Mouse (Mus musculus) intestine, postnatal 0 days (tissue): ENCODE measurements around the gene Tmod4. TPM values are rescaled to one million over a fixed set of nuclear protein-coding genes. Genes with fewer than 3 reads are reported as not detected.
"Not testable (repeated sequence)": the region's sequence is repeated elsewhere in the genome, so short reads cannot be mapped to it uniquely, and the experiment has no call there.

ENCODE experiments used
- ATAC-seq: fragments of 200-750 bp; cut with Nextera tagmentation; 2 replicates; pipeline ENCODE4 v1.8.0; 2017; ENCODE audit warnings: mild to moderate bottlenecking, moderate TSS enrichment, moderate library complexity
- H3K27ac ChIP-seq: fragments of 300-500 bp; sonication (generic); 2 replicates; pipeline ENCODE4 v1.5.1; 2014; ENCODE audit warnings: mild to moderate bottlenecking, low read depth, low read length, moderate library complexity
- H3K27me3 ChIP-seq: fragments of 300-500 bp; sonication (generic); replicated peaks from 2 replicates; pipeline ENCODE4 v1.6.1; 2014; ENCODE audit warnings: low read length, mixed read lengths; ENCODE audit not compliant: control insufficient read depth, insufficient read depth
- H3K36me3 ChIP-seq: fragments of 300-500 bp; sonication (generic); 2 replicates; pipeline ENCODE4 v1.6.1; 2014; ENCODE audit warnings: mild to moderate bottlenecking, moderate library complexity; ENCODE audit not compliant: control insufficient read depth, insufficient read depth
- H3K4me1 ChIP-seq: fragments of 300-500 bp; sonication (generic); replicated peaks from 2 replicates; pipeline ENCODE4 v1.6.1; 2014; ENCODE audit warnings: antibody characterized with exemption, low read length, mixed read lengths; ENCODE audit not compliant: control insufficient read depth, insufficient read depth
- H3K4me2 ChIP-seq: fragments of 300-500 bp; sonication (generic); replicated peaks from 2 replicates; pipeline ENCODE4 v1.6.1; 2014; ENCODE audit warnings: low read depth, mild to moderate bottlenecking, moderate library complexity
- H3K4me3 ChIP-seq: fragments of 300-500 bp; sonication (generic); 2 replicates; pipeline ENCODE4 v1.5.1; 2014; ENCODE audit warnings: low read depth, low read length
- H3K9ac ChIP-seq: fragments of 300-500 bp; sonication (generic); 2 replicates; pipeline ENCODE4 v1.6.1; 2014; ENCODE audit warnings: mild to moderate bottlenecking, low read depth, low read length
- H3K9me3 ChIP-seq: fragments of 300-500 bp; sonication (generic); 2 replicates; pipeline ENCODE4 v1.6.1; 2016; ENCODE audit warnings: mixed run types; ENCODE audit not compliant: control insufficient read depth
- CTCF ChIP-seq: sonication (generic); IDR thresholded peaks from 2 replicates; pipeline ENCODE4 v1.5.1; 2016; ENCODE audit warnings: low read depth, mild to moderate bottlenecking, control low read depth, antibody characterized with exemption, moderate library complexity
- WGBS: fragments of 180-500 bp; shearing (Covaris S2); extraction: QIAGEN DNeasy Blood & Tissue Kit; methylation state at CpG from one replicate; pipeline ENCODE4 v1.1.7; 2014; 5-methylcytosine and 5-hydroxymethylcytosine counted together
- polyA plus RNA-seq: library from polyadenylated mRNA; unstranded; fragments of >200 nt; fragmentation: Nextera tagmentation; extraction: Ambion mirVana; gene quantifications from 2 replicates; pipeline ENCODE4 v1.2.1, GENCODE M21; 2015

Tmod4 gene
- polyA plus RNA-seq, result 0.44 and 0.73 TPM in 2 replicates

DNA sequence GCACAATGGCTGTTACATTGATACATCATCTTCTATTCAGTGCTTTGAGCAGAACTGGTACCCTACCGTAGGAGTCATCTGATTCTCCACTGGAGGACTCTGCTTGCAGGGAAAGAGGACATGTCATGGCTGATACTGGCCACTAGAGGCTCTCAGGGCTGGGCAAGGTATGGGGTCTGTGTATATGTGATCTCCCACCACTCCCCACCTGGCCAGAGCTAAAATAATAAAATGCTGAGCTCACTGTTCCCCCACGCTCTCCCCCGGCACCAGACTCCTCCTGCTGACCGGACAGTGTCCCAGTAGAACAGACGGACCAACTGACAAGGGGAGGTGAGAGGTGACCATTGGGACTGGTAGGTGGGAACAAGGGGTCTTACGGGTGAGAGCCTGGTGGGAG is at the start of gene Tmod4:
Gene Tmod4, plus strand, starts transcription at position 231 of the 400 bp plus-strand sequence.
- Histone ChIP-seq H3K27me3 (no peaks in the 10 kb centered on the region), H3K27ac (no peak within 1 kb of the TSS), H3K36me3 (peaks cover 46% of the 10 kb centered on the region), H3K9ac (no peak within 1 kb of the TSS), H3K4me1 (no peaks in the 10 kb centered on the region), H3K4me2 (no peak within 1 kb of the TSS), H3K9me3 (no peaks in the 10 kb centered on the region), H3K4me3 (no peak within 1 kb of the TSS)
- no peak for ATAC-seq
- 55% methylated on average over 6 of the region's 6 CpGs for WGBS
- peak; percentile 71 for TF ChIP-seq CTCF

DNA sequence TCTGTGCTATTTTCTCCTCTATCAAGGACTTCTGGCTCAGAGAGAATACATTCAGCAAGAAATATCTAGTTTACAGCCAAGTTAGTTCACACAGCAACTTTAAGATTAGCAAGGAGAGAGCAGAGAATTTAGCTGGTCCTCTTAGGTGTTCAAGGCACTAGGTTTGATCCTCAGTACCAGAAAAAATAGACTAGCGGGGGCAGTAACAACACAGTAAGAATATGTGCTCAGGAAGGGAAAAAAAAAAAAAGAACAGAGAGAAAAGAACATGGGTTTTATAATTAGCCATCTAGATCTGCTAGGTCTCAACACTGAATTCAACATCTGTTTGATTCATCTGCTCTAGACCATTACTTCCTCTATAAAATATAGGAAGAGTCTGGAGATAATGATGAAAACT is 36.2 kb upstream of the Tmod4 start:
- no peak overlapping the region for H3K27ac ChIP-seq
- no peak for TF ChIP-seq CTCF
- peaks cover 4% of the 10 kb centered on the region; the same call in 1 of the 2 replicates for H3K36me3 ChIP-seq
- no peak for ATAC-seq
- no peaks in the 10 kb centered on the region for H3K27me3 ChIP-seq
- H3K9me3 ChIP-seq, result no peaks in the 10 kb centered on the region
- H3K4me1 ChIP-seq, result no peaks in the 10 kb centered on the region
- no peak overlapping the region for H3K9ac ChIP-seq
- 97% methylated on average over 1 of the region's 1 CpGs for WGBS
- no peak overlapping the region for H3K4me3 ChIP-seq
- H3K4me2 ChIP-seq, result no peak overlapping the region

GRCm38 (mm10) chr3:95100854-95101253 is 23.4 kb upstream of the Tmod4 start:
- H3K9ac ChIP-seq, result no peak overlapping the region
- H3K4me3 ChIP-seq, result no peak overlapping the region
- ATAC-seq, result no peak
- no peaks in the 10 kb centered on the region for H3K9me3 ChIP-seq
- H3K36me3 ChIP-seq, result peaks cover 7% of the 10 kb centered on the region
- no peak overlapping the region for H3K27ac ChIP-seq
- no peak overlapping the region for H3K4me2 ChIP-seq
- no peaks in the 10 kb centered on the region for H3K4me1 ChIP-seq
- whole genome bisulfite sequencing, result 35% methylated on average over 2 of the region's 2 CpGs
- no peaks in the 10 kb centered on the region for H3K27me3 ChIP-seq
- no peak for TF ChIP-seq CTCF

- Histone ChIP-seq H3K4me1 (no peaks in the 10 kb centered on the region), H3K9ac (peak overlapping the region; percentile 85; the same call in 1 of the 2 replicates), H3K4me2 (peak overlapping the region; percentile 72), H3K36me3 (no peaks in the 10 kb centered on the region; the same call in none of the 2 replicates), H3K4me3 (peak overlapping the region; percentile 86), H3K27me3 (no peaks in the 10 kb centered on the region), H3K9me3 (no peaks in the 10 kb centered on the region), H3K27ac (0 out of 2 replicates have a peak overlapping the region, but pooled peaks have one; percentile 5)
- ATAC-seq, result no peak
- 24% methylated on average over 4 of the region's 4 CpGs for WGBS
- TF ChIP-seq CTCF, result no peak
Measured at GRCm38 (mm10) chr3:95105121-95105520, 19.2 kb upstream of the Tmod4 start.

DNA sequence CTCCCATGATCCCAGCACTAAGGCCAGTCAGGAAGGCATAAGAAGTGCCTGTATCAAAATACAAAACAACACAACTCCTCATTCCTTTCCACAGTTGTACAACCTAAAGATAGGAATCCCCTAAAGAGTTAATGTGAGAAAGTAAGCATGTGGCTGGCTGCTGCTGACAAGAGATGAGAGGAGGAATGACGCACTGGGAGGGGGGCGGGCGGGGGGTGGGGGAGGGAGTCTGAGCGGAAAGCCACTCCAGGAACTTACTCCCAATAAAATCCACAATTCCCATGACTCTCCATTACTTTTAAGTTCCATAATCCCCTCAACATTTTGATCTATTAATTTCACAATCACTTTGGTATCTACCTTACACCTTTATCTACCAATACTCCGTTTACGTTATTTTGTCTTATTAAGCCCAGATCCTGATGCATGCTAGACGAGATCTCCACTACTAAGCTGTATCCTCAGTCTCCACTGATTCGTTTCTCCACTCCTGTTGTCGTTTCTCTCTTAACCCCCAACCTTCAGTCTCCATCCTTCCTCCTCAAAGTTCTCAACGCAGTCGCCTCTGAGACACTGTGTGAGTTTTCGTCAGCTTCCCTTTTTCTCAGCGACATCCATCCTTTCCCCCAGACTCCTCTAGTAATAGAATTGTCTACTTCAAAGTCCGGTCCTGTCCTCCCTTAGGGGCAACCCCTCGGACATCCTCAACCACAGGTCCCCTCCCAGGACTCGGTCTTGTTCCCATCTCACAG is 18.5 kb upstream of the Tmod4 start:
- Histone ChIP-seq H3K4me2 (peak overlapping the region; percentile 72), H3K36me3 (no peaks in the 10 kb centered on the region; the same call in none of the 2 replicates), H3K4me3 (peak overlapping the region; percentile 86), H3K27ac (peak overlapping the region; percentile 87), H3K9ac (peak overlapping the region; percentile 85), H3K9me3 (no peaks in the 10 kb centered on the region), H3K27me3 (no peaks in the 10 kb centered on the region), H3K4me1 (no peaks in the 10 kb centered on the region)
- TF ChIP-seq CTCF, result no peak
- WGBS, result under 1% methylated on average over 16 of the region's 16 CpGs
- no peak for ATAC-seq

GRCm38 (mm10) chr3:95106338-95107117 is 17.7 kb upstream of the Tmod4 start, which contains the start of gene Pip5k1a:
TSS of gene Pip5k1a (minus strand) at chr3:95106930.
- no peak for TF ChIP-seq CTCF
- ATAC-seq, result peak; percentile 92

GRCm38 (mm10) chr3:95107308-95107707 is 17.0 kb upstream of the Tmod4 start:
- not testable (repeated sequence) for H3K27me3 ChIP-seq, H3K9ac ChIP-seq, H3K36me3 ChIP-seq, H3K4me1 ChIP-seq, H3K9me3 ChIP-seq
- peak overlapping the region; percentile 72 for H3K4me2 ChIP-seq
- peak; percentile 71 for ATAC-seq
- peak overlapping the region; percentile 87; the same call in 1 of the 2 replicates for H3K27ac ChIP-seq
- peak overlapping the region; percentile 86 for H3K4me3 ChIP-seq

More at GRCm38 (mm10) chr3:95106338-95107117, 17.7 kb upstream of the Tmod4 start, which contains the start of gene Pip5k1a:
- H3K4me3 ChIP-seq, result peak within 1 kb of the TSS; percentile 86
- no peaks in the 10 kb centered on the region; the same call in none of the 2 replicates for H3K36me3 ChIP-seq
- H3K9me3 ChIP-seq, result no peaks in the 10 kb centered on the region
- peak within 1 kb of the TSS; percentile 72 for H3K4me2 ChIP-seq
- under 1% methylated on average over 51 of the region's 51 CpGs for WGBS
- peak within 1 kb of the TSS; percentile 85 for H3K9ac ChIP-seq
- H3K27me3 ChIP-seq, result no peaks in the 10 kb centered on the region
- peak within 1 kb of the TSS; percentile 87 for H3K27ac ChIP-seq
- H3K4me1 ChIP-seq, result no peaks in the 10 kb centered on the region
